Mouse (Mus musculus): ENCODE measurements at regions not wholly inside any gene's neighbourhood (a gene's known extent, or its start where the extent isn't known, plus 50 kb on each side); places are given as distances from the start of the nearest gene placed in this dataset.
A peak's percentile ranks its signal among the peaks of the same experiment; 100 is the strongest.

- no peak for DNase-seq
Observed at GRCm38 (mm10) chr1:127001700-127002099, 171.1 kb upstream of the Nckap5 start.

DNA sequence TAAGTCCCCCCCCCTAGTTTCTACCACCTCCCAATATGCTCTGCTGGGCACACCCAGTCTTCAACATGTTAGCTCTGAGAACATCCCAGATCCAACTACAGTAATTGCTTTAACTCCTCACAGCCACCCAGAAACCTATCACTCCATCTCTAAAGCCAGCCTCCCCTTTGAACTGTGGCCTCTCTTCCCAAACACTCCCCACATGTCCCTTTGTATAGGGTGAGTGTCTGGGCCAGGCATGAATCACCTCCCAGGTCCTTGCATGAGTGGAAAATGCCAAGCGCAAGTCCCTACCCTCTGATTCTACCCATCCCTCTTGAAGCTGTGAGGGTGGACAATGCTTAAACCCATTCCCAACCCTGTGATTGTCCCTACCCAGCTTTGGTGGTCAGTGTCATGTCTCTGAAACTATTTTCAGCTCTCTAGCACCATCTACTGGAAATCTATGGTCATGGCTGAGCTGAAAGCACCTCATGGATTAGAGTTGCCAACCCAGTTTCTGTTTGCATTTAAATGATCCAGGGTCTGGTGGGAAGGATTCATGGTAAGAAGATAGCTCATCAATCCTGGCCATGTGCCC is 162.6 kb upstream of the Nckap5 start:
- peak; percentile 39 for DNase-seq

DNA sequence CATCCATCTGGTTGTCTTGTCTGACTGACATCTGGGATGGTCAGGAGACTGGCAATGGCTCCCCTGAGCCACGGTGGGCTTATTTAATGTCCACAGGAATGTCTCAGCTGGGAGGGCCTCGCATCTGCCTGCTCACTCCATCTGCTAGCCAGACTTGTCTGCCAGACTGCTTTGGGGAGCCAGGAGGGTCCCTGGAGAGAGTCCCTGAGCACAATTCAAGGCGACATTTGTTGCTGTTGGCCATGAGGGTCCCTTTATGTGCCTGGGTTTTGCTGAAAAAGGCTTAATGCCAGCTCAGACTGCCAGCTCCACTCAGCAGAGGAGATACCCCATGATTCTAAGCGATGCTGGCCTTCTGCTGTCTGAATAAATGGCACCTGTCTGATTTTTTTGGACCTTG is 161.8 kb upstream of the Nckap5 start:
- DNase-seq: peak; percentile 29

DNA sequence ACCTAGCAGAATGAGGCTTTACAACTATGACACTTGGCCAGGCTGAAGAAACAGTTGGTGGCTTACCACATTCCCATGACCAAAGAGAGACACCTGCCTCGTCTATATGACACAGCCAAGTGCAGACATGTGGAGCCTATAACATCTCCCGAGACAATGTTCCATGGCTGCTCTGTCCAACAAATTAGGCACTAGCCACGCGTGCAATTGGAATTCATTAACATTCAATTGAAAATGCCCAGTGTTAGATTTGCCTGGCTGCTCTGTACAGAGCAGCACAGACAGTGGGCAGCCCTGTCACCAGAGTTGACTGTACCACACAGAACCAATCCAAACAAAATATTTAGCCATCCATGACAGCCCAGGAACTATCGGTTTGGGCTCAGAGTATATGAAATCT is 152.2 kb upstream of the Nckap5 start:
- no peak for DNase-seq

DNA sequence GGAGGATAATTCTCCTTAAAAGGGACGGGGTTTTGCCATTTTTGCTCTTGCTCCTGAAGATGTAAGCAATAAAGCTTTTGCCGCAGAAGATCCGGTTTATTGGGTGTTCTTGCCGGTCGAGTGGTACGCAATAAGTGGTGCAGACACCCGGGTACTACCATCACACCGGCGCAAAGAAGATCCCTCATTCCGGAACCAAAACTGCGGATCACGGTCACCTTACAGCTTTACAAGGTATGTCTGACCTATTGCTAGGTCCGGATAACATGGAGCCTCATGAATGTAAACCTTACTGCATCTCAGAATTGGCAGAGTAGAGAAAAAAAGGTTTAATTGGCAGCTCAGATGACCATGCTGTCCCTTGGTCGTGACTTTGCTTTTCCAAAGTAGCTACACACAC is 149.7 kb upstream of the Nckap5 start:
- DNase-seq: no peak

GRCm38 (mm10) chr1:126973871-126974270 is 143.3 kb upstream of the Nckap5 start:
- DNase-seq: no peak

- DNase-seq: no peak
Observed at GRCm38 (mm10) chr1:126971777-126972421, 141.3 kb upstream of the Nckap5 start.

DNA sequence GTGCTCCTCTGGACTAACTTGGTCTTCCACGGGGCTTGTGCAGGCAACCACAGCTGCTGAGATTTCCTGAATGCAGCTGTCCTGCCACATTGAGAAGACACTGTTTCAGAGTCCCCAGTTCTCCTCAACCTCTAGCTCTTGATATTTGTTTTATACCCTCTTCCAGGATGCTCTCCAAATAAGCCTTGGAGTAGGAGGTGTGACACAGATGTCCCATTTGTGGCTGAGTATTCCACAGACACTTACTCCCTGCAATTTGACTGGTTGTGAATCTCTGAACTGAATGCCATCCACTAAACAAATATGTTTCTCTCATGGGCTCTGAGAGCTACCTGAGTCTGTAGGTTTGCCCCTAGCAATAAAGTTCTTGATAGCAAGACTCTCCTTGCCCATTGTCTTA is 140.5 kb upstream of the Nckap5 start:
- no peak for DNase-seq

DNA sequence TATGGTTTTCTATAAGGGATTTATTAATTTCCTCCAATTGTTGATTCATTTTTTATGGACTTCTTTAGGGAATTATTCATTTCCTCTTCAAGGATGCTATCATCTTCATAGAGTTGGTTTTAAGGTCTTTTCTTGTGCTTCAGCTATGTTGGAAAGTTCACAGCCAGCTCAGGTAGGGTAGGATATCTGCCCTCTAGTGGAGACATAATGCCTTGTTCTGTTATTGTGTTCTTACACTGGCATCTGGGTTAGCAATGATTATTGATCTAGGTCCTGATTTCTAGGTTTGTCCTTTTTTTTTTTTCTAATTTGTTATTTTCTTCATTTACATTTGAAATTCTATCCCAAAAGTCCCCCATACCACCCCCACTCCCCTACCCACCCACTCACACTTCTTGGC is 135.8 kb upstream of the Nckap5 start:
- no peak for DNase-seq

DNA sequence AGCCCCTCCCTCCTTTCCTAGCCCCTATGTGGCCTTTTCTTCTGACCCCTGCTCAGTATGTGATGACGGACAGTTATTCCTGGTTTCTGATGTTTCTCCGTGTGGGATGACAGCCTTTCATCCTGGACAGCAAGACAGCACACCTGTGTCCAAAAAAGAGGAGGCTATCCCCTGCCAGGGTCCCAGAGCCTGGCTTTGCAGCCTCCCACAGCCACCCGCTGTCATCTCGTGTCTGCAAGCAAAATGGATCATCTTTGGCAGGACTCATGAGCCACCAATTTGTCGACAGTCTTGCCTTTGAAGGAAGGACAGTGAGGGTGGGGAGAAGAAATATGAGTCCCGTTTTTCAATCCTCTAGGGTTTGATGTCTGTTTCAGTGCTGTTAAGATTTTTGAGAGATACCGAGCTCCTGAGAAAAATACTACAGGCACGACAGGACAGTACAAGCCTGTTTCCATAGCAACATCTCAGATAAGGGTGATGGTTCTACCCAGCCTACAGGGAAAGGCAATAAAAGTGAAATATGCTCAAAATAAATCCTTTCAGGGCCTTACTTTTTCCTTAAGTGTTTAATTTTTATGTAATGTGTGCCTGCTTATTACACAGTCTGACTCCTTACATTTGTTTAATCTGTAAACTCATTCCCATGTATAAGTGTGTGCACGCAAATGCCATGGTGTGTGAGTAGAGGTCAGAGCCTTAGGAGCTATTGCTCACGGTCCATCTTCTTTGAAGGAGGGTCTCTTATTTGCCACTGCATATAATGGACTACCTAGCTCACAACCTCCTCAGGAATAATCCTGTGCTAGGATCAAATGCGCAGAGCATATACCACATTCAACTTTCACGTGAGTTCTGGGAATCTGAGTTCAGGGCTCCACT is 125.5 kb upstream of the Nckap5 start:
- peak; percentile 4 for DNase-seq

DNA sequence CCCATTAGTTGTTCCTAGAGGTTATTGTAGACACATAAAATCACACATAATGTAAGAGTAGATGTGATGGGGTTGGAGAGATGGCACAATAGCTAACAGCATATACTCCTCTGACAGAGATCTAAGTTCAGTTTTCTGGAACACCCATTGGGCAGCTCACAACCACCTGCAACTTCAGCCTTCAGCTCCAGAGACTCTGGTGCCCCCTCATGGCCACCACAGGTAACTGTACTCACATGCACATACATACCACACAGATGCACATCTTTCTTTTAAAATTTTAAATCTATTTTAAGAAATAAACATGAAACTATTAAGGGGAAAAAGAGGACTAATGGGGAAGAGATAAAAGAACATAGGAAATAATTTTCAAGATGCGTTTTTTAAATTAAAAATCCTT is 117.3 kb upstream of the Nckap5 start:
- DNase-seq: no peak

GRCm38 (mm10) chr1:126932658-126933057 is 102.1 kb upstream of the Nckap5 start:
- DNase-seq: no peak

- peak; percentile 92 for DNase-seq
Observed at GRCm38 (mm10) chr1:126931754-126932153, 101.2 kb upstream of the Nckap5 start.

DNA sequence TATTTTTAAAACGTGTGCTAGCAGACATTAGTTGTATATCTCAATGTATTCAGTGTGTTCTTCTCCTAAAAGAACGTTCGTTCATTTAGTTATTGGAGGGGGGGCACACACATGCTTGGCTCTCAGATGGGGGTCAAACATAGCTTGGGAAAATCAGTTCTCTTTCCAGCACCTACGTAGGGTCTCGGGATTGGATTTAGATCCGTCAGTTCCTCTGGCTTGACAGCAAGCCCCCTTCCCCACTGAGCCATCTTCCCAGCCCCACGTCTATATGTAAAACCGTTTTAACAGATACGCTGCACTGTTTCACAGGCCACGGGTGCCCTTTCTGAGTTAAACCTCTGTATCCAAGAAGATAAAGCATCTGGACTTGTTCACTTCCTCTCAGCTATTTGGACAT is 100.5 kb upstream of the Nckap5 start:
- DNase-seq: no peak

DNA sequence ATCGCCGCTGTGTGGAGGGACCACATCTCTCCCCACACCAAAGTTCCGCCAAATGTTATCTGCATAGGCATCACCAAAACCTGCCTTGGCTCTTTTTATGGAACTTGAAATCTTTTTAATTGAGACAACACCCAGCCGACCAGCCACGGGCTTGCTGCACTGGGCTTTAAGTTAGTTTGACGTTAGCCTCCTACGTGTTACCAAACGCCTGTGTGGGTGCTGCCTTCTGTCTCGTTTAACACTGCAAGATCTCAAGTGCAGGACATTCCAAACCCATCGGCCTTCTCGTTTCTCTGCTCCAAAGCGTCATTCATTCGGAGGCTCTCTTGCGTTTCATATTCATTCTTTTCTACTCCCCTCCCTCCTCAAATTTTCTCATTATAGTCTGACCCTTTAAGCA is 100.0 kb upstream of the Nckap5 start:
- no peak for DNase-seq

DNA sequence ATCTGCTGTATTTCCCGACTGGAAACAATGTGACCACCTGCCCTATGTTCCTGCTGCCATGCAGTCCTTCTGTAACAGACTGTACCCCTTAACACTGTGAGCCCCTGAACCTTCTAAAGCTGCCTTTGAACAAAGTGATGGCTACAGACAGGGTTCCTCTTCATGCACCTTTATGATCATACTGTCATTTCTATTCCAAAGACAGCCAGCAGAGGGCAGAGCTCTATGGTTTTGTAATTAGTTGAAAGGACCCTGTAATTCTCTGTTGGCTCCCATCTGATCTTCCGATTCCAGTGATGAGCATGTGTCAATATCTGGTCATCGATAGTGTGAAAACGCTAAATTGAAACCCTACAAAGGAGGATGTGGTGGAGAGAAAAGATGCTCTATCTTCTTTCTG is 99.1 kb upstream of the Nckap5 start:
- peak; percentile 61 for DNase-seq

- no peak for DNase-seq
Observed at GRCm38 (mm10) chr1:126928186-126928585, 97.6 kb upstream of the Nckap5 start.

GRCm38 (mm10) chr1:126925150-126926035 is 94.8 kb upstream of the Nckap5 start:
- peak; percentile 67 for DNase-seq

DNA sequence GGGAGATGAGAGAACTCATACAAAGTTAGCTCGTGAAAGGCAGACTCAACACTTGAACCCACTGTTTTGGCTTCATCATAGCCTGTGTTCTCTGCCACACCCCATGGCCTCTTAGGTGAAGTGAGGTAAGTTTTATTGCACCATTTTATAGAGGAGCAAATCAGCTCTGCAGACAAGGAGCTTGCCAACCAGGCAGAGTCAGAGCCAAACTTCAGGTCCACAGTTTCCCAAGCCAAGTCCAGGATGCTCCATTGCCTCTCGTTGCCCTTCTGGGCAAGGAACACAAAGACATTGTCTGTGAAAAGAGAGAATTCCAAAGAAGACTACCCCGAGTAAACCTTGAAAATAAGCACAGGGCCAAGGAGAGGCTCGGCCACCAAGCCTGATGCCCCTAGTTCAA is 93.4 kb upstream of the Nckap5 start:
- no peak for DNase-seq

DNA sequence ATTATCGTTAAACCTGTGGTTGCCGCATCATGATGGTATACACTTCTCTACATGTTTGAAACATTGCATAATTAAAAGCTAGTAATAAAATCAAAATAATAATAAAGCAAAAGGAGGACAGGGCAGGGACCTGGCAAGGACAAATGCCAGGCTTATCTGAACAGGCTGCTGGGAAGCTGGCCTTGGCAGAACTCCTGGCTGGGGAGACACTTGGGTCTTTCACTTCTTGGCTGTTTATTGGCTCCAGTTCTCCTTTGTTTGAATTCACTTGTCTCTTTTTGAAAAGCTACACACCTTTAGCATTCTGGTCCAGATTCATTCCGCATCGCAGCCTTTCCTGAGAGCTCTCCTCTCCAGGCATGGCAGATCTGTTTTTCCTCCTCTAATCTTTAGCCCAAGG is 91.6 kb upstream of the Nckap5 start:
- DNase-seq: no peak

DNA sequence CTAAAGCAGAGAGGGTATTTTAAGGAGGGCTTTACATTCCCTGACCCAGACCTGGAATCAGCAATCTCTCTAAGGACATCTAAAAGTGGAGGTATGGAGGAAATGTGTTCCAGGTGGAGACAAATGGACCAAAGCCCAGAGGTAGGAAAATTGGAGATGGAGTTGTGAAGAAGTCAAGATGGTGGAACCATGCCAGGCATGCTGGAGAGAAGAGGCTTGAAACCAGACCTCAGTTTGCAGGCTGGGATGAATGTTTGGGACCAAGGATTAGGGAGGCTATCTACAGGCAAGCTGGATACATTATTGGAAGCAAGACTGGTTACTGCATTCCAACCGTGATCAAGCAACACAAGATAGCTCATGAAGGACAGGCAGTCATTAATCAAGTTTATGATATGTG is 88.3 kb upstream of the Nckap5 start:
- no peak for DNase-seq

- no peak for DNase-seq
Observed at GRCm38 (mm10) chr1:126917872-126918271, 87.3 kb upstream of the Nckap5 start.

DNA sequence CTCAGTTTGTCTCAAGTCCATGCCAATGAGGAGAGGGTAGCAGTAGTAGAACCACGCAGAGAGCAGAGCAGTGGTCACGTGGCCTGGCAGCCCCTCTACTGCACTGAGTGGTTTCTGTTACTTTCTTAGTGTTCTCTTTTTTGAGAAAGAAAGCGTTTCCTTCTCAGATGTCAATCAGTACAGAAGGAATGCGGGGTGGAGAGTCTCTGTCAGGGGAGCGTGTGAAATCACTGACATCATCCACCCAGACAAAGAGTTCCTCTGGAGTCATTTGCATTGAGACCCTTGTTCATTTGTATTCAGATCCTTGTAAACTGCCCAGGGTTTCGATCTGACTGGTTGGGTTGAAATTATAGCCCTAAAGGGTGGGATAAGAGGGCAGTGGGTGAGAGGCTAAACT is 85.8 kb upstream of the Nckap5 start:
- no peak for DNase-seq

Data from right cerebral cortex, postnatal 4 days (tissue).